Mouse (Mus musculus) brown adipose tissue, adult 24 weeks (tissue): ENCODE results near the gene Rgs7. TPM values are rescaled to one million over a fixed set of nuclear protein-coding genes. Genes with fewer than 3 reads are reported as not detected.

Source experiments
- H3K27ac ChIP-seq: fragments of 200-500 bp; replicated peaks from 2 replicates; pipeline ENCODE4 v1.5.1; 2012; ENCODE audit warnings: low read depth, mild to moderate bottlenecking, low read length
- H3K4me1 ChIP-seq: fragments of 200-500 bp; 2 replicates; pipeline ENCODE4 v1.6.1; 2012; ENCODE audit warnings: low read length, mixed read lengths; ENCODE audit not compliant: control insufficient read depth, insufficient read depth, insufficient read length
- H3K4me3 ChIP-seq: fragments of 200-500 bp; 2 replicates; pipeline ENCODE4 v1.5.1; 2012; ENCODE audit warnings: low read depth, mild to moderate bottlenecking, low read length, moderate library complexity; ENCODE audit not compliant: insufficient read depth
- polyA plus RNA-seq: library from polyadenylated mRNA; stranded (reverse); fragments of >200 nt; gene quantifications from 2 replicates; pipeline ENCODE4 v1.2.4, GENCODE M21; 2012; ENCODE audit not compliant: missing spikeins, insufficient read depth, insufficient read length

Gene Rgs7
- polyA plus RNA-seq, 1 experiment = 49.8 TPM

DNA sequence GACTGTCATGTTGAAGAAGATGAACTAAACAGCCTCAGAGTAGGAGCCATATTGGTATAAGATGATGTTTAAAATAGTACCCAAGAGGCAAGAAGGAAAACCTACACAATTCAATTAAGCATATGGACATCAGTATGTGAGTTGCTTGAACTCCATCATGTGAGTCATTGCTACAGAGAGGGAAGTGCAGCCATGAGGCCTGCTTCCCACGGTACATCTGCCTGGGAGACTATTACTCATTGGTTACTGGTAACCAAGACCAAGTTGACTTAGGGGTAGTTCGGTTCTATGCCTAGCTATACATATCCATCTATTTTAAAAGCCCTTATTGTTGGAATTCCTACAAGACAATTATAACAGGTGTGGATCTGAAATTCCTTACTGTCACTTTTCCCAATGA, 29.9 kb downstream of the Rgs7 start:
- no peak overlapping the region for H3K27ac ChIP-seq
- no peak overlapping the region for H3K4me3 ChIP-seq
- no peaks in the 10 kb centered on the region for H3K4me1 ChIP-seq

DNA sequence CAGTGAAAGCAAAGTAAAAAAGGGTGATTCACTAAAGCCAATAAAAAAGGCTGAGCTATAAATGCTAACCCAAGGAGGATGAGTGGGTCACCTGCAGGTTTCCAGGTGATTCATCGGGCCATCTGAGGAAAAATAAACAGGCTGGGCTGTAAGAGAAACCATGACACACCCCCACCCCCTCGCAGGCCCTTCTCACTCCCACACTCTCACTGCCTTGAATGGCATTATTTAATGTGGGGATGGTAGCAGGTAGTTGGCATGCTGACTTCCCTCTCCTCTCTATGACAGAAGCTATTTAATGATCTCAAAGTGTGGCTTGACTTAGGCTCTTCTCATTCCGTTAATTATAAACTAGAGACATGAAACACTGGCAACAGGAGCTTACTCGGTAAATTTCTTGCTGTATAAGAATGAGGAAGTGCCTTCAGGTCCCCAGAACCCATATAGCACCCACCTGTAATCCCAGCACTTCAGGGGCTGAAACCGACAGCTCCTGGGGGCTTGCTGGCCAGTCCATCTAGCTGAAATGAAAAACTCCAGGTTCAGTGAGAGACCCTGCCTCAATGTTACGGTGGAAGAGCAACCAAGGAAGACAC, 38.2 kb downstream of the Rgs7 start:
- H3K4me1 ChIP-seq = no peaks in the 10 kb centered on the region
- H3K27ac ChIP-seq = no peak overlapping the region
- no peak overlapping the region for H3K4me3 ChIP-seq

DNA sequence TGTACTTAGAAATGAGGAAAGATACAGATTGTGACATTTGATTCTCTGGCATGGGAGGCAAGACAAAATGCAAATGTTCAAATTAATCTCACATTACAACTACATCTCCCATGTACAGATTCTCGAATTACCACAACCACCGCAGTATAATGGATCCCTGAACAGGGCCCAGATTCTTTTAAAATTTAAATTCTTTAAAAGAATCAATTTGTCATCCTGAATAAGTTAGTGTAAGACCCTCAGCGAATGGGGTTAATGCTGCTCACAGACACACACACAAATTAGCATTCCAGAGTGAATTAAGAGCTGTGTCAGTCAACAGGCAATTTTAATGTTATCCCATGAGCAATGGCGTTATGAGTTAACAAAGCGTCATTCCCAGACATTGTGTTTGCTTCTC, 44.3 kb downstream of the Rgs7 start:
- Histone ChIP-seq H3K4me1 (no peaks in the 10 kb centered on the region), H3K27ac (no peak overlapping the region), H3K4me3 (no peak overlapping the region)

DNA sequence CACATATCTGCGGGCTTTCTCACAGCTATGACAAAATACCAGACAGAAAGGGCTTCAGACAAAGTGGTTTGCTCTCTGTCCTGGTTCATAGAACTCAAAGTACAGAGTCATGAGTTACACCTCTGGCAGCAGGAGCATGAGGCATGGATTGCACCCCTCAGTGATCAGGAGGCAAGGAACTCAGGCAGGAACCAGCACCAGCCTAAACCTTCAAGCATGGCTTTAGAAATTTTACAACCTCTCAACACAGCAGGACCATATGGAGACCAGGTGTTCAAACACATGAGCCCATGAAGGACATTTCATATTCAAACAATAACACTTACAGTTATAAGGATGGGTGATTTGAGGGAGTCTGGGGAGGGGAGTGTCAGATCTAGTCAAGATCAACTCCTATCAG, 49.4 kb downstream of the Rgs7 start:
- Histone ChIP-seq H3K4me3 (no peak overlapping the region), H3K4me1 (no peaks in the 10 kb centered on the region), H3K27ac (no peak overlapping the region)

DNA sequence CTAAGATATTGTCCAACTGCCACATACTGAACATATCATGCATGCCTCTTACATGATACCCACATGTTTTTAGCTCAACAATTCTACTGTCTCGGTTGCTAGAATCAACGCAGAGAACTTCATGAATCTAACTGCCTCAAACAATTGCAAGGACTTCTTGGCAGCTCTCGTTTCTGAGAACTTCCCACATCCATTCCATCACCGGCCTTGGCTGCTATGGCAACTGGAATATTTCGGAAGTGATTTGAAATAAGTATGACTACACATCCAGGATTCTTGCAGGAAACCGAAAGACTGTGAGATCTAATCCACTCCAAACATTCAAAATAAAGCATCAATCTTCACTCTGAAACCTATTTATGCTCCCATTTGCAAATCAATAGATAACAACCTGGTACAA, 50.3 kb downstream of the Rgs7 start:
- Histone ChIP-seq H3K4me3 (no peak overlapping the region), H3K4me1 (no peaks in the 10 kb centered on the region), H3K27ac (no peak overlapping the region)

DNA sequence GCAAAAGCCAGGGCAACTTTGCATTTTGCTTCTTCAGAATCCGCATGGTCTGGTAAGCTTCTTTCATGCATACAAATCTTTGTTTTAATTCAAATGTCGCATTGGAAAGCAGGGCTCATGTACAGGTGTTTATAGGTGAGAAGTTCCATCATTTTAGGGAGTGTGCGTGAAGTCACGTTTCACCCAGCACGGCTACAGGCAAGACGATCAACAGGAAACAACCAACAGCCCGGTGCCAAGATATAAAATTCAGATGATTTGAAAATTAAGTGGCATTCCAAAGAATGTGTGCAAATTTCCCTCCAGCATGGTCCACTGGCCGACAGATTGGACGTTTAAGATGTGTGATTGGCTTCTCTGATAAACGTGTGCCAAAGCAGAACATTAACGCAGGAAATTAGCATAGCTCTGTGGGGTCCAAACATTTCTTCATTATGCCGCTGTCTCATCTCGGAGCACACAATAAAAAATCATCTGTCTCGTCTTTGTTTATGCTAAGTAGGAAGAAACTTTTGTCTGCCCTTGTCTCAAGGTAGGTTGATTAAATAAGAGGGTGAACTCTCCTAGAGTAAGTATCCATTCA, 58.6 kb downstream of the Rgs7 start:
- H3K4me3 ChIP-seq = no peak overlapping the region
- no peak overlapping the region for H3K27ac ChIP-seq
- no peaks in the 10 kb centered on the region for H3K4me1 ChIP-seq

DNA sequence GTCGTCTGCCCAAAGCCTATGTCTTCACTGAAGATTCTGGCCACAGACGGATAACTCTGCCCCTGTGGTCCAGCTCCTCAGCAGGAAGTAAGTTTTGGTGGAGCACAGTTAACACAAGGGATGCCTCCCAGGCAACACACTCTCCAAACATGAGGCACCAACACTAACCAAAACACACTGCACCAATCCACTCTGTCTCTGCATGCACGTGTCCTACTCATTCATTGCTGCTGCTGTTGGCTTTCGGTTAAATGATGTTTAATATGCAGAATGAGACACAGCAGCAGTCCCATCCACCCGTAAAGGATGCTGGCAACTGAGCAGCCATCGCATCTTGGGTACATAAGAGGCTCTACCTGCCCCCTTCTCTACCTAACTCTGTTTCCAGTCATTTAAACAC, 59.2 kb downstream of the Rgs7 start:
- no peak overlapping the region for H3K27ac ChIP-seq
- no peak overlapping the region for H3K4me3 ChIP-seq
- H3K4me1 ChIP-seq = no peaks in the 10 kb centered on the region

DNA sequence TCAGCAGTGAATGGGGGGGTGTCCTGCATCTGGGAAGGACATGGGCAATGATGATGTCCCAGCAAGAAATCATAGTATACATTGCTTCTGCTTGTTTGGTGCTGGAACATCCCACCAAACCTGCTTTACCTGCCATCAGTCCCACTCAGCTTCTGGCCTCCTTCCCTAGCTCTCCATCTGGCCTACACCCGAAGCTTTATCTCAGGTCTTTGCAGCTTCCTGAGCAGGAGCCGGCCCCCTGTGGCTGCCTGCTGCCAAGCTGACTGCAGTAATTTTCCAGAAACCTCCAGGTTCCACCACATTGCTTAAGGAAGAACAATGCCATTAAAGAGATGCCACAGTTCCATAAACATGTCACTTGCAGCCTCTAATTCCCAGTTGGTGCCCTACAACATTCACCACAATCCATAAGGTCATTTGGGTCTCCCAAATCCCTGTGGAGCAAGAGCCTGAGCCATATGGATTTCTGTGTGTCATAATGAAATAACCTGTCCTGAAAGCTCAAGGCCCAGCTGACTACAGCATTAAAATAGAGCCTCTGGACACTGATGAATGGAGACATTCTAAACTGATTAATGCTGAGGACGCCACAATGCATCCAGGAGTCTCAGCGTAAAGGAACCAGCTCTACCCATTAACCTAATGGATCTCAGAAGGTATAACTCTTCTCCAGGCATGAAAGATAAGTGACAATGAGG, 60.8 kb downstream of the Rgs7 start:
- Histone ChIP-seq H3K27ac (no peak overlapping the region), H3K4me1 (no peaks in the 10 kb centered on the region), H3K4me3 (no peak overlapping the region)

DNA sequence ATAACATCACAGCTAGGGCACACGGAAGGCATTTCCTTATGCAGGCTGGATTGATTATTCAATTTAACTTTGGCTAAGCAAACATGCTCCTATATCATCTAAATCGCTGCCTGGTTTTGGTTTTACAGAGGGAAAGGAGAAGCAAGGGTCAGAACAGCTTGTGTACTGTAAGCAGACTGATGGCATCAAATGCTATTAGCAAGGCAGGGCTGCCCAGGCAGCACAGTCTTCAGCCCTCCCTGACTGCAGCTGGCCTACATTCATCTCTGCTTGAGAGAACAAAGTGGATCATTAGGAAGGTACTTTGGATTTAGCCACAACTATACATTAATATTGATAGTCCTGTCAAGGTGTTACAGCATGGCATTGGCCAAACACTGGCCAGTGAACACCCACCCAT, 65.2 kb downstream of the Rgs7 start:
- H3K4me1 ChIP-seq = no peaks in the 10 kb centered on the region; the same call in 1 of the 2 replicates
- H3K27ac ChIP-seq = no peak overlapping the region
- no peak overlapping the region for H3K4me3 ChIP-seq

DNA sequence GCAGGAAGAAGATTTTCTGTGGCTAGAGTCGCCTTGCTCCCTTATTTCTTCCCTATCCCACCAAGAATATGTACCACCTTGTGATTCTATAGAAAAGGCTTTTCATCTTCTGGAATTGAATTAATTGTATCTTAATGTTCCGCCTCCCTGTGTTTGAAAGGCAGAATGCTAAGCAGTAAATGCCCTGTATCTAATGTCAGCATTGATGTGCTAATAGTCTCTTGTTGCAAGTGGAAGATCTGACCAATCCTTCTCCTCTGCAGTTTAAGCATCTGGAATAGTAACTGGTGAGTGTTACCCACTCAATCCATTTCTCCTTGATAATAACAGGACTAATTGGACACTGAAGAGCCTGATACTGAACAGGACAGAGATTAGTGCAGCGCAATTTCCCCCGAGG, 65.9 kb downstream of the Rgs7 start:
- Histone ChIP-seq H3K27ac (no peak overlapping the region), H3K4me3 (no peak overlapping the region), H3K4me1 (no peaks in the 10 kb centered on the region; the same call in 1 of the 2 replicates)

DNA sequence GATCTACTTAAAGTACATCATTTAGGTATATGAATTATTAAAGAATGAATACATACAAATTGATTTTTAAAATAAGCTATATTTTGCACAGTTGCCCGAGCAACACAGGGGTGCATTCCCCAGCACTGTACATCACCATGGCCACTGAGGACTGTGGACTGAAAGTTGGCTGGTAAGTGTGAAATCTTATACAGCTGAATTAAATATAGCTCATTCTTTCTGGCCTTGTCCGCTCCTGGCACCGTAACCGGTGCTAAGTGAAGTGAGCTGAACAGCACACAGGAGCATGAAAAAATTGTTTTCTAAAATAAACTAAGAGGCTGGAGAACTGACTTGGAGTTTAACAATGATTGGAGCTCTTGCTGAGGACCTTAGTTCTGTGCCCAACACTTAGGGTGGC, 71.4 kb downstream of the Rgs7 start:
- H3K4me1 ChIP-seq = no peaks in the 10 kb centered on the region; the same call in 1 of the 2 replicates
- H3K27ac ChIP-seq = no peak overlapping the region
- H3K4me3 ChIP-seq = no peak overlapping the region

DNA sequence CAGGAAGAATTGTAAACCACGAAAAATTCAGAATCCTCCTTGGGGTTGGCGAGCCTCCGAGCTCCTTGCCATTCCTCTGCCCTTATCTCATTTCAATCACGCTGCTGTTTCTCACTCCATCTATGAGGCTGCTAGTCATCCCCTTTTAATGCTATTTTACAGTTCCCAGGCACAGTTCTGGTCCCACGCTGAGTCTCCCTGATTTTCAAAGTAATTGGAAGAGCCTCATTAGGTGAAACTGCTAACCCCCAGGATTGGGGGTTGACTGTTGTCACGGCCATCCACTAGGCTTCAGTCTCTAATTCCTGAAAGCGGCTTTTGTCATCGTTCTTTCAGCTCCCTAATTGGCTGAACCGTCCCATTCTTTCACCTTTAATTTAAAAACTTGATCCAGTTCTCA, 76.6 kb downstream of the Rgs7 start:
- Histone ChIP-seq H3K4me3 (no peak overlapping the region), H3K27ac (no peak overlapping the region), H3K4me1 (no peaks in the 10 kb centered on the region)

DNA sequence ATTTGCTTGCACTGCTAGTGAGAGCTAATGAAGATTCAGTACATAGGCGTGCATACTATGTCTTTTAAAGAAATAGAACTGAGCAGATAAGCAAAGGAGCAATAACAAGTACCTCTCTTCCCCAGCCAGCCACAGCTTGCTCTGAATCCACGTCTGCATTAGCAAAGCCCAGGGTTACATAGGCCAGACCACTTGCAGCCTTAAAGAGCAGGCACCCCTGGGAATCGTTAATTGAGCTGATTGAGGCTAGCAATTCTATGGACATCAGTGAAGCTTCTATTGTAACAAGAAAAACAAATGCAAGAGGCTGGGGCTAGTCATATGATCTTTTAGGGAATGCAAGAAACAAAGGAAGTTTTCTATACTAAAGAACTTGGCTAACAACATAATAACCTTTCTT, 81.9 kb downstream of the Rgs7 start:
- no peak overlapping the region for H3K4me3 ChIP-seq

DNA sequence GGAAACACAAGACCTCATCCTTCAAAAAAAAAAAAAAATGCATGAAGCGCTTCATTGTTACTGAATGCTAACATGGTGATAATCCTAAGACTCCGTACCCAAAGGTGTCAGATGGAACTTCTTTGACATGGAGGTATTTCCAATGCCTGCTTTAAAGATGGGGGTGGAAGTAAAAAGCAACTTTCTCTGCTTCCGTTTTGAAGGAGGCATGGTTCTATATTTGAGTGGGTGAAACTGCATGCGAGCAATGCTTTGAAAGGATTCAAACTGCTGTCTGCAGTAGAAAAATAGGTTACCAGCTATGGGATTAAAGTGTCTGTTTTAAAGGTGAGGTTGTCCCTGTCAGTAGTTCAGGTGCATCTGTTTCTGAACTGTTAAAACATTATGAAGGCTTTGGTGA, 100.4 kb downstream of the Rgs7 start:
- Histone ChIP-seq H3K4me1 (no peaks in the 10 kb centered on the region), H3K27ac (no peak overlapping the region), H3K4me3 (no peak overlapping the region)

More for the DNA sequence above, 81.9 kb downstream of the Rgs7 start:
- H3K4me1 ChIP-seq = no peaks in the 10 kb centered on the region
- no peak overlapping the region for H3K27ac ChIP-seq

DNA sequence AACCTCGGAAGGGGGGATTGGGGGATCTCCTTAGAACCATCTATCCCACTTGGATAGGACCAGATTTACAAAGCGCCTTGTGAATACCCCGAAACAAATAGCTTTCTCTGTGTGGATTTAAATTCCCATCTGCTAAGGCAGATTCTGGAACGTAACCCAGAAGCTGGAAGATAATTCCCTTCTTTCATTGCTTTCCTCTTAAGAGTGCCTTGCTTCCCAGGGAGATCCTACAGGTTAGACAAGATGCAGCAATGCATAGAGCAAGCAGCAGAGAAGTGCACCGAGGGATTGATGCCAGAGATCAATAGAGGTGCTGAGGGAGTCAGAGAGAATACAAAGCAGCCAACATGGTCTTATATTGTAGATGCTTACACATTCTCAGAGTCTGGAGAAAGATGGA, 103.0 kb downstream of the Rgs7 start:
- Histone ChIP-seq H3K4me1 (no peaks in the 10 kb centered on the region), H3K27ac (no peak overlapping the region), H3K4me3 (no peak overlapping the region)
